Mouse (Mus musculus) myocyte (in vitro differentiated cells): Measurements from ENCODE around the gene Bbof1. TPM values are rescaled to one million over a fixed set of nuclear protein-coding genes. Genes with fewer than 3 reads are reported as not detected.
A peak's percentile ranks its signal among the peaks of the same experiment; 100 is the strongest.

ENCODE experiments used
- H3K27me3 ChIP-seq: one replicate; pipeline ENCODE4 v1.6.1; 2011; ENCODE audit not compliant: control insufficient read depth, insufficient read depth, insufficient read length
- H3K36me3 ChIP-seq: one replicate; pipeline ENCODE4 v1.6.1; 2011; ENCODE audit not compliant: control insufficient read depth, insufficient read depth
- H3K4me2 ChIP-seq: one replicate; pipeline ENCODE4 v1.6.1; 2011; ENCODE audit warnings: low read depth, control low read depth
- H3K4me3 ChIP-seq: one replicate; pipeline ENCODE4 v1.5.1; 2011; ENCODE audit warnings: mild to moderate bottlenecking, control low read depth, moderate library complexity
- H3K79me2 ChIP-seq: one replicate; pipeline ENCODE4 v1.6.1; 2011; ENCODE audit not compliant: control insufficient read depth, insufficient read depth
- H3ac ChIP-seq: one replicate; pipeline ENCODE4 v1.6.1; 2011; ENCODE audit not compliant: control insufficient read depth, insufficient read length
- CEBPB ChIP-seq: IDR thresholded peaks from 2 replicates; pipeline ENCODE4 v1.6.1; 2011; ENCODE audit warnings: mild to moderate bottlenecking, moderate library complexity; ENCODE audit not compliant: poor library complexity, insufficient read depth, severe bottlenecking
- E2F4 ChIP-seq: IDR thresholded peaks from one replicate; pipeline ENCODE4 v1.6.1; 2011; ENCODE audit warnings: mild to moderate bottlenecking, control low read depth, moderate library complexity; ENCODE audit not compliant: insufficient read depth
- MAX ChIP-seq: IDR thresholded peaks from one replicate; pipeline ENCODE4 v1.6.1; 2011; ENCODE audit warnings: low read depth, mild to moderate bottlenecking, control low read depth
- MYOD1 ChIP-seq, 3 experiments: IDR thresholded peaks; one replicate each; pipeline ENCODE4 v1.6.1; 2011; ENCODE audit warnings: control low read depth in 2 of 3, low read depth in 2 of 3, mild to moderate bottlenecking in 2 of 3, moderate library complexity in 1 of 3; ENCODE audit not compliant: insufficient read length in 2 of 3, control insufficient read depth in 1 of 3
- MYOG ChIP-seq, 3 experiments: IDR thresholded peaks; one replicate each; pipeline ENCODE4 v1.6.1; 2011; ENCODE audit warnings: control low read depth in 2 of 3, low read depth in 2 of 3, mild to moderate bottlenecking in 2 of 3; ENCODE audit not compliant: insufficient read length in 2 of 3, control insufficient read depth in 1 of 3, insufficient read depth in 1 of 3
- POLR2A ChIP-seq: IDR thresholded peaks from one replicate; pipeline ENCODE4 v1.6.1; 2011; ENCODE audit warnings: low read depth, mild to moderate bottlenecking, control low read depth, moderate library complexity; ENCODE audit not compliant: insufficient read length
- POLR2AphosphoS2 ChIP-seq: IDR thresholded peaks from one replicate; pipeline ENCODE4 v1.6.1; 2011; ENCODE audit warnings: low read depth, control low read depth; ENCODE audit not compliant: insufficient read length
- REST ChIP-seq: IDR thresholded peaks from one replicate; pipeline ENCODE4 v1.6.1; 2011; ENCODE audit warnings: mild to moderate bottlenecking, control low read depth, moderate library complexity; ENCODE audit not compliant: insufficient read depth, insufficient read length
- SRF ChIP-seq: IDR thresholded peaks from one replicate; pipeline ENCODE4 v1.6.1; 2011; ENCODE audit warnings: low read depth; ENCODE audit not compliant: control insufficient read depth, insufficient read length
- TCF12 ChIP-seq: IDR thresholded peaks from one replicate; pipeline ENCODE4 v1.6.1; 2011; ENCODE audit warnings: mild to moderate bottlenecking, control low read depth; ENCODE audit not compliant: poor library complexity, insufficient read depth, severe bottlenecking
- TCF3 ChIP-seq: IDR thresholded peaks from one replicate; pipeline ENCODE4 v1.6.1; 2011; ENCODE audit warnings: low read depth, control low read depth; ENCODE audit not compliant: insufficient read length
- USF1 ChIP-seq: IDR thresholded peaks from one replicate; pipeline ENCODE4 v1.6.1; 2011; ENCODE audit warnings: low read depth, mild to moderate bottlenecking, control low read depth, moderate library complexity
- polyA plus RNA-seq: library from polyadenylated mRNA; unstranded; fragments of >200 nt; fragmentation: generic; extraction: Trizol; gene quantifications from one replicate; pipeline ENCODE4 v1.2.1, GENCODE M21; 2012; ENCODE audit warnings: missing spikeins

Gene Bbof1
- polyA plus RNA-seq, 1 experiment = 0.38 TPM

DNA sequence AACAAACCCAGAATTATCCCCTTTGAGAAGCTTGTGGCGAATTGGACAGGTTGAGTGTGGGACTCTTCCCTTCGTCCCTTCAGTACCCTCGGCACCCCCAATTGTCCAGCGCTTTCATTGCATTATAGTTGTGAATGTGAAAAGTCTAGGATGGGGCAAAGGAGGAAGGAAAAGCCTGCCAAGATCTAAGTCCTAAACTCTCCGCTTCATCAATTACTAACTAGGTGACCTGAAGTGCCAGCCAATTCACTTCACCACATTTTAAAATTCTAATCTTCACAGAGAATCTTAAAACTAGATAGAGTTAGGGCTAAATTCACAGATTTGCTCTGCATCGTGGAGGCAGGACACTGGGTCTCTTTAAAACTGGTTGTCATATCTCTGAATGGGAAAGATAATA is 39.3 kb downstream of the Bbof1 start:
- H3ac ChIP-seq = no peak overlapping the region
- peaks cover 8% of the 10 kb centered on the region for H3K79me2 ChIP-seq
- no peaks in the 10 kb centered on the region for H3K36me3 ChIP-seq
- no peak overlapping the region for H3K4me3 ChIP-seq
- no peak for TF ChIP-seq MYOG (IDR thresholded peaks at IDR 0.05; ENCODE audit: control insufficient read depth in 1 of 3, insufficient read depth in 1 of 3, insufficient read length in 2 of 3, low read depth in 2 of 3)
- TF ChIP-seq MYOD1 (IDR thresholded peaks at IDR 0.05; ENCODE audit: control insufficient read depth in 1 of 3, insufficient read length in 2 of 3, low read depth in 2 of 3) = no peak
- TF ChIP-seq POLR2A = no peak
- no peak for TF ChIP-seq POLR2AphosphoS2
- no peak for TF ChIP-seq REST
- TF ChIP-seq USF1 = no peak
- no peak for TF ChIP-seq MAX
- no peak for TF ChIP-seq CEBPB
- TF ChIP-seq TCF12 = no peak
- no peak for TF ChIP-seq E2F4
- no peak for TF ChIP-seq TCF3
- no peak for TF ChIP-seq SRF
- no peak overlapping the region for H3K4me2 ChIP-seq
- peaks cover 15% of the 10 kb centered on the region for H3K27me3 ChIP-seq

DNA sequence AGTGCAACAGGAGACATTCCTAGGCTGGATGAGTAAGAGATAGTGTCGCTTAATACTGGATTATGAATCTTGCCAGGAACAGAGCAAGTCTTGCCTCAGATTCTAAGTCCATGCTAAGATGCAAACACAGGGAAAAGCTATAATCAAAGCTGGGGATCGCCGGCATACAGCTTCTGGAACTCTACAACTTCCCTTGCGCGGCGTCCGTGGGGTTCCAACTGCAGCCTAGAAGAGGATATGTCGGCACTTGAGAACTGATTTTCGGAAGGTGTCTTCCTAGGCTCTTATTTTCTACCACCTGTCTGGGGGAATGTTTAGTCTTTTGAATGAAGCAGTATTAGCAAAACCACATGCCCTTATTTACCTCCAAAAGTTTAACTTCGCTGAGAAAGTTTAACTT is 41.0 kb downstream of the Bbof1 start:
- peak overlapping the region; percentile 80 for H3K4me3 ChIP-seq
- H3K79me2 ChIP-seq = peaks cover 14% of the 10 kb centered on the region
- TF ChIP-seq USF1 (no peak), TCF12 (no peak), TCF3 (no peak), E2F4 (no peak), REST (no peak), CEBPB (no peak), MYOG (IDR thresholded peaks at IDR 0.05; ENCODE audit: control insufficient read depth in 1 of 3, insufficient read depth in 1 of 3, insufficient read length in 2 of 3, low read depth in 2 of 3) (no peak)
- H3K27me3 ChIP-seq = peaks cover 15% of the 10 kb centered on the region
- no peaks in the 10 kb centered on the region for H3K36me3 ChIP-seq
- H3ac ChIP-seq = peak overlapping the region; percentile 61
- peak overlapping the region; percentile 92 for H3K4me2 ChIP-seq

DNA sequence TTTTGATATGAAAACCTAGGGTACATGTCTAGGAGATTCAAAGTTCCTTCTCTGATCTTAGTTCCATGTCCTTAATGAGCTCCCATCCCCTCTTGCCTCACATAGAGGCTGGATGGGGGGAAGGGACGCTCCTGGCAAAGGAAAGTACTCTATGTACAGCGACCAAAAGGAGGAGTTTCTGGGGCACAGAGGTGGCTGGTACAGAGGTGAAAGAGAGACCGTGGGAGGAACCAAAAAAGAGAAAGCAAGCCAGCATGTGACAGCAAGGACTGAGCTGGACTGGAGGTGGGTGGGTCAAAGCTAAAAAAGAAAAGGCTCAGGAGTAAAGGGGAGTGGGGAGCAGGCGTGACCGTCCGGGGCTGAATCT is 41.5 kb downstream of the Bbof1 start:
- peak overlapping the region; percentile 80 for H3K4me3 ChIP-seq
- peak overlapping the region; percentile 61 for H3ac ChIP-seq
- H3K79me2 ChIP-seq = peaks cover 14% of the 10 kb centered on the region
- peak overlapping the region; percentile 92 for H3K4me2 ChIP-seq
- H3K27me3 ChIP-seq = peaks cover 12% of the 10 kb centered on the region
- TF ChIP-seq POLR2A (no peak), MAX (no peak), SRF (no peak), MYOG (IDR thresholded peaks at IDR 0.05; ENCODE audit: control insufficient read depth in 1 of 3, insufficient read depth in 1 of 3, insufficient read length in 2 of 3, low read depth in 2 of 3) (no peak)
- H3K36me3 ChIP-seq = no peaks in the 10 kb centered on the region

DNA sequence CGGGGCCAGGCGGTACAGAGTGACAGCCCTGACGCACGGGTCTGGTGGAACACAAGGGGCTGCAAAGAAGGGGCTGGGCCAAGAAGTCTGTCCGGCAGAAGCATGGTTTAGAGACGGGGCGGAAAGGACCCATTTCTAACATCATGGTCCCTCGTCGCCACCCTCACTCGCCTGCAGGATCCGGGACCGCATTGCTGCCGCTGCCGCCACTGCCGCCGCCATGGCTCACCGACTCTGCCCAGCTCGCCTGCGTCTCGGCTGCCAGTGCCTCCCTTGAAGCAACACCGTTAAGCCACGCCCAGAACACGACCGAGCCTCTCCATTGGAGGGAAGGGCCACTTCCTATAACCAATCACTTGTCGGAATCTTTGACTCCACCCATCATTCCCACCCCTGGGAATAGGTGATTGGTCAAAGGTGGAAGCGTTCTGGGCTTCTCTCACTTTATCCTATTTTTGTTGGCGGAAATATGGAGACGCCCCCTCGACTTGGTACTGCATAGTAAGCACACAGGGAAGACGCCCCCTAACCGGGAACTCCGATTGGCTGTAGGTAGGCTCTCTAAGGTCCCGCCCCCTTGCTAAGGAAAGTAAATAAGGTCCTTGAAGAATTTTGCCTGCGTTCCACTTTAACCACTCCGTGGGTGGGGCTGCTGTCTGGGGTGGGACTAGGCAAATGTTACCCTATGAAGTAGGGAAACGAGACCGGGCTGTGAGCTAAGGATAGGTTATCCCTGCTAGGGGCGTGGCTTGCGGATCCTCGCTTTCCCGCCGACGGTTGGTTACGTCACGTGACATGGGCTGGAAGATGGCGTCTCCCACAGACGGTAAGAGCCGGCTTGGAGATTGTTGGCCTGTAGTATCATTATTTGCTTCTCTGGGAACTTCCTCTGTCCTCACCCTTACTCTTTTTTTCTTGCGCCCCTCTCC is 42.1 kb downstream of the Bbof1 start, which contains the start of the genes Aldh6a1 and Lin52:
Gene Aldh6a1, minus strand, starts transcription at position 287 of the 929 bp plus-strand sequence.
Gene Lin52, plus strand, starts transcription at position 705 of the 929 bp plus-strand sequence.
- H3K4me3 ChIP-seq = peak within 1 kb of the TSS; percentile 80
- peak within 1 kb of the TSS; percentile 61 for H3ac ChIP-seq
- H3K79me2 ChIP-seq = peaks cover 14% of the 10 kb centered on the region
- peak; percentile 99 for TF ChIP-seq POLR2A
- TF ChIP-seq POLR2AphosphoS2 = peak; percentile 98
- TF ChIP-seq CEBPB = no peak
- no peak for TF ChIP-seq TCF12
- TF ChIP-seq USF1 = peak; percentile 92
- no peak for TF ChIP-seq TCF3
- peak in 1 of 3 experiments; percentile 28 for TF ChIP-seq MYOD1 (IDR thresholded peaks at IDR 0.05; ENCODE audit: control insufficient read depth in 1 of 3, insufficient read length in 2 of 3, low read depth in 2 of 3)
- TF ChIP-seq SRF = peak; percentile 33
- TF ChIP-seq MYOG (IDR thresholded peaks at IDR 0.05; ENCODE audit: control insufficient read depth in 1 of 3, insufficient read depth in 1 of 3, insufficient read length in 2 of 3, low read depth in 2 of 3) = no peak
- no peak for TF ChIP-seq REST
- TF ChIP-seq E2F4 = peak; percentile 78
- TF ChIP-seq MAX = no peak
- no peaks in the 10 kb centered on the region for H3K36me3 ChIP-seq
- H3K4me2 ChIP-seq = peak within 1 kb of the TSS; percentile 92
- peaks cover 7% of the 10 kb centered on the region for H3K27me3 ChIP-seq

DNA sequence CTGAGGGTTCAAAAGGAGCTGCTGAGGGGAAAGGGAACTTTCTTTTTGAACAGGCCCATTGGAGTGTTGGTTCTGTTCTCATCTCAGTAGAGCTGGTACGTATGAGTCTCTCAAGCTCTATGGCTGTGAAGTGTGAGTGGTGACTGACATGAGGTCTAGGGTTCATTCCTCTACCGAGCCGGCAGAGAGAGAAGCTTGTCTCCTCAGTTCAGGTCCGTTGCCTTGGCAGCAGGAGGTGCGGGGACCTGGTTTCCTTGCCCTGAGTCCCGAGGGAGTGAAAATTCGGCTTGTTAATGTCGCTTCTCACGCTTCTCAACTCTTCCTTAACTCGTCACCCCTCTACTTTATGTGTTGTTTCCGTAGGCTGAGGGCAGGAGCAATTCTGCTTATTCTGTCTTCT is 42.9 kb downstream of the Bbof1 start:
- H3K36me3 ChIP-seq = no peaks in the 10 kb centered on the region
- no peak for TF ChIP-seq MYOD1 (IDR thresholded peaks at IDR 0.05; ENCODE audit: control insufficient read depth in 1 of 3, insufficient read length in 2 of 3, low read depth in 2 of 3)
- peaks cover 14% of the 10 kb centered on the region for H3K79me2 ChIP-seq
- peak overlapping the region; percentile 80 for H3K4me3 ChIP-seq
- H3ac ChIP-seq = peak overlapping the region; percentile 31
- H3K4me2 ChIP-seq = peak overlapping the region; percentile 87
- H3K27me3 ChIP-seq = no peaks in the 10 kb centered on the region
